Mouse (Mus musculus): ENCODE data around the gene Cd2ap. TPM values are rescaled to one million over a fixed set of nuclear protein-coding genes. Genes with fewer than 3 reads are reported as not detected.
"Not testable (repeated sequence)": the region's sequence is repeated elsewhere in the genome, so short reads cannot be mapped to it uniquely, and the experiment has no call there.

Cd2ap gene
- polyA plus RNA-seq (2015; fragmentation: Nextera tagmentation; extraction: Ambion mirVana), result 12.7 and 13.8 TPM in 2 replicates

DNA sequence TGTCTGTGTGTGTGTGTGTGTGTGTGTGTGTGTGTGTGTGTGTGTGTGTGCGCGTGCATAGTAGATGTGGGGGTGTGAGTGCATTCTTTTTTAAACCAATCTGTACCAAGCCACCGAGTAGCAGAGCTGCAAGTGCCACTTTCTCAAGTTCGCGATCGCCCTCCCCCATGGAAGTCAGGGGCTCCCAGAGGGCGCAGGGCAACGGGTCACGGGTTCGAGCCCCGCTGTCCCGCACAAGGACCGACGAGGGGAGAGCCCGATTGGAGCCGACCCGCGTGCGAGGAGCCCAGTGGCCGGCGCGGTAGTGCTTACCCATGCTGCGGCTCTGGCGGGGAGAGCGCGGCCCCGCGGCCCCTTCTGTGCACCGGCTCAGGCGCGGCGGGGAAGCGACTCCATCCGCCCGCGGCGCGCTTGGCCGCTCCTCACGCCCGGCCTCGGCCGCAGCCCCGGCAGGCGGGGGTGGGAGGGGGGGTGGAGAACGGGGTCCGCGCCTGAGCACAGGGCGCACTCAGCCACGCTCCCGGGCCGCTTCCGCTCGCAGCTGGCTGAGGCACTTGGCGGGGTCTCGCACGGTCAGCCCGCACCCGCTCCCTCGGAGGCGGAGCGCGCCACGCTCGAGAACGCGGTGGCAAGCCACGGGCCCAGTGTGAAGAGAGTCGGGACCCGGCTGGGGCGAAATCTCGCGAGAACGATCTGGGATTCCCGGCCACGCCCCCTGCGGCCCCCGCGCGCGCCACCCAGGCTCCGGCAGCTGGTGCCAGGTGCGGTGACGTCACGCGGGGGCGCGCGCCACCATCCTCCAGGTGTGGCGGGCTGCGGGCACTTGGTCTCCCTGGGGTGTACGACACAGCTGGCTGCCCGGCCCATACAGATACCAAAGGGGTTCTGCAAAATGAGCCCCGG is at the start of gene Cd2ap:
Cd2ap (minus strand) TSS at position 665 of the 903 bp plus-strand sequence.
- peaks cover 29% of the 10 kb centered on the region for H3K4me1 ChIP-seq
- peak within 1 kb of the TSS; percentile 83 for H3K4me2 ChIP-seq
- ATAC-seq (ENCODE audit: extremely low read depth, insufficient number of reproducible peaks, low FRiP score, low TSS enrichment), result peak; percentile 91
- H3K9me3 ChIP-seq, result no peaks in the 10 kb centered on the region
- peak within 1 kb of the TSS; percentile 97 for H3K27ac ChIP-seq (replicated peaks)
- peak within 1 kb of the TSS; percentile 97 for H3K4me3 ChIP-seq
- H3K36me3 ChIP-seq, result peaks cover 3% of the 10 kb centered on the region; the same call in 1 of the 2 replicates
- under 1% methylated on average over 76 of the region's 94 CpGs for WGBS
- peak within 1 kb of the TSS; percentile 99 for H3K9ac ChIP-seq
- no peaks in the 10 kb centered on the region for H3K27me3 ChIP-seq (replicated peaks)

DNA sequence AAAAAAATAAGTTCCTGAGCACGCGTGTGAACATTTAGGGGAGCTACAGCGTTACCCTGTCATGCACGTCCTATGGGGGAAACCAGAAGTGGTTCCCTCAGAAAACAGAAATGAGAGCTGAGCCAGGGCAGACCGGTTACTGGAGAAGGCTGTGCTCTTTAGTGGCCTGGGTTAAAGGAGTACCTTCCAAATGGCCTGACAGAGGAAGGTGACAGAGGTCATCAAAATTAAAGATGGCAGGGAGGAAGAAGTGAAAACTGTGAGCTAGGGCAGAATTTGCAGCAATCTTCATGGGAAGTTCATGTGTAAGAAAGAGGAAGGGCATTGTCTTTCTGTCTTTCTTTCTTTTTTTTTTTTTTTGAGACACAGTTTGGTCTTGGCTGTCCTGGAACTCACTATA is 48.3 kb upstream of the Cd2ap start:
- Histone ChIP-seq H3K9ac (no peak overlapping the region), H3K36me3 (no peaks in the 10 kb centered on the region), H3K27me3 (replicated peaks) (no peaks in the 10 kb centered on the region), H3K9me3 (no peaks in the 10 kb centered on the region), H3K4me2 (no peak overlapping the region), H3K27ac (replicated peaks) (no peak overlapping the region), H3K4me3 (no peak overlapping the region), H3K4me1 (peaks cover 25% of the 10 kb centered on the region)
- WGBS, result 80% methylated on average over 5 of the region's 5 CpGs
- ATAC-seq (ENCODE audit: extremely low read depth, insufficient number of reproducible peaks, low FRiP score, low TSS enrichment), result no peak

DNA sequence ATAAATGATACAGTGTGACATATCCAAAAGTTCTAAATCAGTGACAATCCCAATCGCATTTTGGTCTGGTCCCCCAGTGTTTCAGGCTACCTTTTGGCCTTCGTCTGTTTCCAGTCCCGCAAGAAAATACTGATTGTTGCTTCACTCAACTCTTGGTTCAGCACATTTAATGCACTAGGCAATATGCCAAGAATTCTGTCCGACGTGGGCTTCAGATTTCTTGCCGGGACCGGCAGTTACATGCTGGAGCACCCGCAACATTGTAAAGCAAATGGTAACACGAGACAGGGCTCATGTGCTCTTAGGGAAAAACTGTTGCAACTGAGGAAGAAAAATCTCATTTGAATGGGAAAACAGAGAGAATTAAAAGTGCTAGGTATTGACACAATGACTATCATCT is 42.3 kb upstream of the Cd2ap start:
- no peaks in the 10 kb centered on the region for H3K27me3 ChIP-seq (replicated peaks)
- no peaks in the 10 kb centered on the region for H3K36me3 ChIP-seq
- H3K9ac ChIP-seq, result no peak overlapping the region
- 61% methylated on average over 9 of the region's 9 CpGs for WGBS
- no peaks in the 10 kb centered on the region for H3K9me3 ChIP-seq
- ATAC-seq (ENCODE audit: extremely low read depth, insufficient number of reproducible peaks, low FRiP score, low TSS enrichment), result no peak
- H3K27ac ChIP-seq (replicated peaks), result no peak overlapping the region
- no peaks in the 10 kb centered on the region; the same call in 1 of the 2 replicates for H3K4me1 ChIP-seq
- H3K4me2 ChIP-seq, result no peak overlapping the region
- H3K4me3 ChIP-seq, result no peak overlapping the region

DNA sequence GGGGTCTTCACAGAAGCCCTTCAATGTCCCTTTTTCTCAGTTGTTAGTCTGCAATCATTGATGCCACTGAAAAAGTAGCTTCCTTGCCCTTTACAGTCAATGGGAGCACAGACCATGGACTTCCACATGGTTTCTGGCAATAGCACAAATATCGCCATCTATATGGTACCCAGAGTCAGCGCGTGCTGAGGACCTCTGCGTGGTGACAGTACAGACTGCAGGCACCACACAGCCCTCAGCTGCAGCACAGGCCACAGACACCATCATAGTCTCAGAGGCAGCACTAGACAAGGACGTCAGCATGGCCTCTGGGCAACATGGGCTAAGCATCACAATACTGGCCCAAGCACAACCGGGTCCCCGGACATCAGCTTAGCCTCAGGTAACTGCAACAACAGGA is 38.3 kb upstream of the Cd2ap start:
- no peaks in the 10 kb centered on the region; the same call in 1 of the 2 replicates for H3K4me1 ChIP-seq
- H3K9ac ChIP-seq, result no peak overlapping the region
- no peak for ATAC-seq (ENCODE audit: extremely low read depth, insufficient number of reproducible peaks, low FRiP score, low TSS enrichment)
- no peak overlapping the region for H3K4me3 ChIP-seq
- no peaks in the 10 kb centered on the region for H3K9me3 ChIP-seq
- 80% methylated on average over 7 of the region's 7 CpGs for WGBS
- no peaks in the 10 kb centered on the region for H3K36me3 ChIP-seq
- no peak overlapping the region for H3K27ac ChIP-seq (replicated peaks)
- H3K27me3 ChIP-seq (replicated peaks), result no peaks in the 10 kb centered on the region
- H3K4me2 ChIP-seq, result no peak overlapping the region

DNA sequence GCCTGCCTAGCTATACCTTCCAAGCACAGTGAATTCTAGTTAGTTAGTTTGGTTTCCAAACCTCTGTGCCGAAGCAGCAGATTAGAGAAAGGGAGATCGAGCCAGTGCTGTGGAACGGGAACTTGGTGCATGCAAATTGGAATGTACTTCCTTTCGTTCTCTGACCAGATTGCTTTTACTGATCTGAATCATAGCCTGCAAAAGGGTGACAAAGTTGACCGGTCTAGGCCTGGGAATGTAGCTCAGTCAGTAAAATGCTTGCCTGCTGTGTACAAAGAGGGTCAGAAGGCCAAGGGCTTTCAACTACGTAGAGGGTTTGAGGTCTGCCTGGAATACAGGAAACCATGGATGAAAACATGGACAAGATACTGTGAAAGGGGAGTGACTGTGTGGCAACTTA is 35.7 kb upstream of the Cd2ap start:
- H3K4me2 ChIP-seq, result no peak overlapping the region
- WGBS, result 60% methylated on average over 6 of the region's 6 CpGs
- H3K9ac ChIP-seq, result no peak overlapping the region
- H3K27ac ChIP-seq (replicated peaks), result no peak overlapping the region
- H3K36me3 ChIP-seq, result no peaks in the 10 kb centered on the region
- H3K27me3 ChIP-seq (replicated peaks), result no peaks in the 10 kb centered on the region
- no peak overlapping the region for H3K4me3 ChIP-seq
- ATAC-seq (ENCODE audit: extremely low read depth, insufficient number of reproducible peaks, low FRiP score, low TSS enrichment), result no peak
- H3K4me1 ChIP-seq, result no peaks in the 10 kb centered on the region
- no peaks in the 10 kb centered on the region for H3K9me3 ChIP-seq

DNA sequence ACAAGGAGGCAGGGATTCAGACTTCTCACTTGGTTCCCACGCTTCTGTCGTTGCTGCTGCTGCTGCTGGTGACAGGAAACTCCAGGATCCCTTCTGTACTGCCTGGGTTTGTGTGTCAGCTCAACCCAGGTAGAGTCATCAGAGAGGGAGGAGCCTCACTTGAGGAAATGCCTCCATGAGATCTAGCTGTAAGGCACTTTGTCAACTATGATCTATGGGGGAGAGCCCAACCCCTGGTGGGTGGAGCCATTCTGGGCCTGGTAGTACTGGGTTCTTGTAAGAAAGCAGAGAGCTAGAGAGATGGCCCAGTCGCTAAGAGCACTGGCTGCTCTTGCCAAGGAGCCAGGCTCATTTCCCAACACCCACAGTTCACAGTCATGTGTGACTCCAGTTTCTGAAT is 34.0 kb upstream of the Cd2ap start:
- Histone ChIP-seq H3K27me3 (replicated peaks) (no peaks in the 10 kb centered on the region), H3K9ac (no peak overlapping the region), H3K4me1 (no peaks in the 10 kb centered on the region), H3K4me2 (no peak overlapping the region), H3K9me3 (no peaks in the 10 kb centered on the region), H3K4me3 (no peak overlapping the region), H3K27ac (replicated peaks) (no peak overlapping the region), H3K36me3 (no peaks in the 10 kb centered on the region)
- 59% methylated on average over 3 of the region's 3 CpGs for WGBS
- ATAC-seq (ENCODE audit: extremely low read depth, insufficient number of reproducible peaks, low FRiP score, low TSS enrichment), result no peak

DNA sequence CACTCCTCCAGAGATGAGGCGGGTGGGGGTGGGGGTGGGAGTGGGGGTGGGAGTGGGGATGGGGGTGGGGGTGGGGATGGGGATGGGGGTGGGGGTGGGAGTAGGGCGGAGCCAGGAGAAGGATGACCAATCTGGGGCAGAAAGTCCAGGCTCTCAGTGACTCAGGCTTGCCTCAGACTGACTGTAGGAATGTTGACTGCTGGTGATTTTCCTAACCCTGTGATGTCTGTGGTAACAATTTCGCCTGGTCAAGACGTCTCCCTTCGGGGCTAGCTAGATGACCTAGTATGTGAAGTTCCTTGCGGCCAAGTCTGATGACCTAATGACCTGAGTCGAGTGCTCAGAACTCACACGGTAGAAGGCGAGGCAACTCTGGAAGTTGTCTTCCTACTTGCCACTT is 32.9 kb upstream of the Cd2ap start:
- Histone ChIP-seq H3K9ac (no peak overlapping the region), H3K27ac (replicated peaks) (no peak overlapping the region), H3K36me3 (no peaks in the 10 kb centered on the region), H3K4me2 (no peak overlapping the region), H3K4me3 (no peak overlapping the region), H3K9me3 (no peaks in the 10 kb centered on the region), H3K27me3 (replicated peaks) (no peaks in the 10 kb centered on the region), H3K4me1 (no peaks in the 10 kb centered on the region)
- 62% methylated on average over 8 of the region's 9 CpGs for WGBS
- no peak for ATAC-seq (ENCODE audit: extremely low read depth, insufficient number of reproducible peaks, low FRiP score, low TSS enrichment)

DNA sequence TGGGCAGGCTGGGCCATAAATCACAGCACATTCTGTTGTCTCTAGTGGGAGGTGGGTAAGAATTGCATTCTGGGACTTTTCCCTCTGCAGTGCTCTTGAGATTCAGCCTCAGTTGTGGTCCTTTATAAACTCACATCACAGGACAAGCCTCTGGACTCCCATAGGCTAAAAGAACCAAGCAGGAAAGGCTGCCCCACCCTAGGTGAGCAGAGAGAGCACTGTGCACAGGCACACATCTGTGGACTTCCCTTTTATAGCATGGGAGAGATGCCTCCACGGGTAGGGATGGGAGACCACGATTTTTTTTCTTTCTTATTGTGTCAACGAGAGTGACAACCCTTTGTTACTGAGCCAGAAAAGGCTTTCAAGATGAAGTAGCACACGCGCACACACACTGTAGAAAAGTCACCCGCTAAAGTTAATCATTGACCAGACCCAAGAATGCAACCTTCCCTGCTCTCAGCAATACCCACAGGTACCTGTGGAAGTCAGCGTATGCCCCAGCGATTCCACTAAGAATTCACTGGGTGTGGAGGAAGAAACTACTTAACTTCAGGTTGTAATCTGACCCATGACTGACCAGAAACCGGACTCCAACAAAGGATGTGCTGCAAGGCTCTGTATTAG is 32.4 kb upstream of the Cd2ap start:
- 71% methylated on average over 9 of the region's 9 CpGs for WGBS
- no peaks in the 10 kb centered on the region for H3K4me1 ChIP-seq
- no peaks in the 10 kb centered on the region for H3K9me3 ChIP-seq
- no peak overlapping the region for H3K4me2 ChIP-seq
- no peaks in the 10 kb centered on the region for H3K27me3 ChIP-seq (replicated peaks)
- H3K36me3 ChIP-seq, result no peaks in the 10 kb centered on the region
- no peak overlapping the region for H3K9ac ChIP-seq
- no peak overlapping the region for H3K27ac ChIP-seq (replicated peaks)
- no peak for ATAC-seq (ENCODE audit: extremely low read depth, insufficient number of reproducible peaks, low FRiP score, low TSS enrichment)
- H3K4me3 ChIP-seq, result no peak overlapping the region

DNA sequence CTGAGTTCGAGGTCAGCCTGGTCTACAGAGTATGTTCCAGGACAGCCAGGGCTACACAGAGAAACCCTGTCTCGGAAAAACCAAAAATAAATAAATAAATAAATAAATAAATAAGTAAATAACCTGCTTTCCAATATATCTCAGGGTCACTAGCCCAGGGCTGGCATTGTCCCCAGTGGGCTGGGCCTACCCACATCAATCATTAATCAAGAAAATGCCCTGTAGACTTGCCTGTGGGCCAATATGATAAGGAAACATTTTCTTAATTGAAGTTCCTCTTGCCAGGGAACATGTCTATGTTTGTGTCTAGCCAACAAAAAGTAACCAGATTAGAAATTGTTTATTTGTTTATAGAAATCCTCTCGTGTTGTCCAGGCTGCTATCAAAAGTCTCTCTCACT is 31.7 kb upstream of the Cd2ap start:
- Histone ChIP-seq H3K9ac (no peak overlapping the region), H3K4me1 (no peaks in the 10 kb centered on the region), H3K27me3 (replicated peaks) (no peaks in the 10 kb centered on the region), H3K9me3 (no peaks in the 10 kb centered on the region), H3K4me3 (no peak overlapping the region), H3K27ac (replicated peaks) (no peak overlapping the region), H3K4me2 (no peak overlapping the region), H3K36me3 (no peaks in the 10 kb centered on the region)
- no peak for ATAC-seq (ENCODE audit: extremely low read depth, insufficient number of reproducible peaks, low FRiP score, low TSS enrichment)
- WGBS, result 74% methylated on average over 3 of the region's 3 CpGs

DNA sequence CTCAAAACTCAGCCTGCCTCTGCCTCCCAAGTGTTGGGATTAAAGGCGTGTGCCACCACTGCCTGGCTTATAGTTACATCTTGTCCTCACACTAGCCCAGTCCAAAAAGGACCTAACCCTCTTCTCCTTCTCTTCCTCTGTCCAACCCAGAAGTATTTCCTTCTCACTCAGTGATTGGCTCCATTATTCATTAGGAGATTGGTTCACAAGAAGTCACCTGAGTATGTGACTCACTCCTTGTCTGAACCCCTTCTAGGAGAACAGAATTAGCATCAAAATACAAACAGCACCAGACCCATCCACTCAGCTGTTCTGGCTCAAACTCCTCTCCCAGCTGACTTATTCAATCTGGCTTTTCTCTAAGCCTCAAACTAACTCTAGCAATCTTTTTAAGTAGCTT is 30.0 kb upstream of the Cd2ap start:
- H3K36me3 ChIP-seq; ATAC-seq (ENCODE audit: extremely low read depth, insufficient number of reproducible peaks, low FRiP score, low TSS enrichment); H3K27ac ChIP-seq (replicated peaks); H3K27me3 ChIP-seq (replicated peaks); H3K9ac ChIP-seq; H3K9me3 ChIP-seq; H3K4me2 ChIP-seq; H3K4me1 ChIP-seq; H3K4me3 ChIP-seq: not testable (repeated sequence)
- WGBS, result 78% methylated on average over 1 of the region's 1 CpGs

DNA sequence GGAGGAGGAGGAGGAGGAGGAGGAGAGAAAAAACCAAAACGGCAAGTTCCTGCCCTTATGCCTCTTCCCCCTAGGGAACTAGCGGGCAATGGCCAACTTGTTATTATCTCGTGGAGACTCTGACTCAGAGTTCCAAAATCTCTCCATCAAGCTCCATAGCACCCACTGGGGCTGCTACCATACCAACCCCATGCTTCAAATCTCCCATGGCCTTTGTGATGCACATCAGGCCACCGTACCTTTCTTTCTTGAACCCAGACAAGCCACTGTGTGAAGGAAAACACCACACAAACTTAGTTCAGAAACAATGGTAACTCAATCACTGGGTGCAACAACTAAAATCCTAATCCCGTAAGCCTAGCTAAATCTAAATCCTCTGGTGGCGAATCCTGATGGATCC is 29.5 kb upstream of the Cd2ap start:
- Histone ChIP-seq H3K4me1 (no peaks in the 10 kb centered on the region), H3K9me3 (no peaks in the 10 kb centered on the region), H3K27me3 (replicated peaks) (no peaks in the 10 kb centered on the region), H3K36me3 (no peaks in the 10 kb centered on the region), H3K27ac (replicated peaks) (no peak overlapping the region), H3K9ac (no peak overlapping the region), H3K4me3 (no peak overlapping the region), H3K4me2 (no peak overlapping the region)
- no peak for ATAC-seq (ENCODE audit: extremely low read depth, insufficient number of reproducible peaks, low FRiP score, low TSS enrichment)
- 74% methylated on average over 6 of the region's 6 CpGs for WGBS

DNA sequence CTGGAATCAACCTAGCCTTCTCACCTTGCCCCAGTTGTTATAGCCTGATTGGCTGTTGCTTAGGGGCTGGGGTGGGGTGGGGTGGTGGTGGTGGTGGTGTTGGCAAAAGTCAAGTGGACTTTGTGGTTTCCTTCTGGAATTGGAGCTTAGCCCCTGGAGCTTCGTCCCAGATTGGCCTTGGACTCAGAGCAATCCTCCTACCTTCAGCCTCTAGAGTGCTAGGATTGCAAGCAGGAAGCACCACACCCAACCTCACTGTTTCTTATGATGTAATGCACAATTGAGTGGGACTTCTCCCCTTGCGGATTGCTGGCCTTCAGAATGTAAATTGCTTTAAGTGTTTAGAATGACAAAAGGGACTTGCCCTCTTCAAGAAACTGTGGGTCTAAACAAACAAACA is 24.3 kb upstream of the Cd2ap start:
- H3K27me3 ChIP-seq (replicated peaks), result no peaks in the 10 kb centered on the region
- H3K4me1 ChIP-seq, result no peaks in the 10 kb centered on the region
- H3K27ac ChIP-seq (replicated peaks), result no peak overlapping the region
- H3K9ac ChIP-seq, result no peak overlapping the region
- H3K4me3 ChIP-seq, result no peak overlapping the region
- no peaks in the 10 kb centered on the region for H3K36me3 ChIP-seq
- WGBS, result 66% methylated on average over 2 of the region's 2 CpGs
- ATAC-seq (ENCODE audit: extremely low read depth, insufficient number of reproducible peaks, low FRiP score, low TSS enrichment), result no peak
- H3K4me2 ChIP-seq, result no peak overlapping the region
- H3K9me3 ChIP-seq, result peaks cover 12% of the 10 kb centered on the region

Measured in heart, embryonic 13.5 days (tissue).